Mouse (Mus musculus) frontal cortex, adult 2 months (tissue): Measurements from ENCODE around the gene Aldh1a1. TPM values are rescaled to one million over a fixed set of nuclear protein-coding genes. Genes with fewer than 3 reads are reported as not detected.
"Not testable (repeated sequence)": the region's sequence is repeated elsewhere in the genome, so short reads cannot be mapped to it uniquely, and the experiment has no call there.

Experiments
- DNase-seq, 2 experiments: peaks; one replicate each; pipeline ENCODE4 v3.0.0; 2022; ENCODE audit warnings: low spot score in 1 of 2; ENCODE audit errors: extremely low spot score in 1 of 2
- polyA plus RNA-seq: library from polyadenylated mRNA; depleted of rRNA; stranded (reverse); fragments of >200 nt; gene quantifications from 2 replicates; pipeline ENCODE4 v1.2.3, GENCODE M21; 2012; rRNA removed

Aldh1a1 gene
- polyA plus RNA-seq, 1 experiment: 47.6 TPM

GRCm38 (mm10) chr19:20644346-20644745 lies 151.8 kb downstream of the Aldh1a1 start:
- DNase-seq: no peak

GRCm38 (mm10) chr19:20647496-20647895 lies 155.0 kb downstream of the Aldh1a1 start:
- DNase-seq: not testable (repeated sequence)

- no peak for DNase-seq
Measured at GRCm38 (mm10) chr19:20650008-20650407, 157.5 kb downstream of the Aldh1a1 start.

GRCm38 (mm10) chr19:20653082-20653676 lies 160.7 kb downstream of the Aldh1a1 start:
- no peak for DNase-seq

GRCm38 (mm10) chr19:20654141-20654873 lies 161.8 kb downstream of the Aldh1a1 start:
- no peak for DNase-seq

- DNase-seq: no peak
Measured at GRCm38 (mm10) chr19:20677697-20678355, 185.3 kb downstream of the Aldh1a1 start.

Other genes with a start within 250 kb of the Aldh1a1 start
- 1.4 and 2.0 TPM in 2 replicates for gene Anxa1, start 101.8 kb upstream of the Aldh1a1 start, polyA plus RNA-seq
- 1.6 and 1.7 TPM in 2 replicates for gene Aldh1a7, start 234.8 kb downstream of the Aldh1a1 start, polyA plus RNA-seq